In the genomic region with DNA sequence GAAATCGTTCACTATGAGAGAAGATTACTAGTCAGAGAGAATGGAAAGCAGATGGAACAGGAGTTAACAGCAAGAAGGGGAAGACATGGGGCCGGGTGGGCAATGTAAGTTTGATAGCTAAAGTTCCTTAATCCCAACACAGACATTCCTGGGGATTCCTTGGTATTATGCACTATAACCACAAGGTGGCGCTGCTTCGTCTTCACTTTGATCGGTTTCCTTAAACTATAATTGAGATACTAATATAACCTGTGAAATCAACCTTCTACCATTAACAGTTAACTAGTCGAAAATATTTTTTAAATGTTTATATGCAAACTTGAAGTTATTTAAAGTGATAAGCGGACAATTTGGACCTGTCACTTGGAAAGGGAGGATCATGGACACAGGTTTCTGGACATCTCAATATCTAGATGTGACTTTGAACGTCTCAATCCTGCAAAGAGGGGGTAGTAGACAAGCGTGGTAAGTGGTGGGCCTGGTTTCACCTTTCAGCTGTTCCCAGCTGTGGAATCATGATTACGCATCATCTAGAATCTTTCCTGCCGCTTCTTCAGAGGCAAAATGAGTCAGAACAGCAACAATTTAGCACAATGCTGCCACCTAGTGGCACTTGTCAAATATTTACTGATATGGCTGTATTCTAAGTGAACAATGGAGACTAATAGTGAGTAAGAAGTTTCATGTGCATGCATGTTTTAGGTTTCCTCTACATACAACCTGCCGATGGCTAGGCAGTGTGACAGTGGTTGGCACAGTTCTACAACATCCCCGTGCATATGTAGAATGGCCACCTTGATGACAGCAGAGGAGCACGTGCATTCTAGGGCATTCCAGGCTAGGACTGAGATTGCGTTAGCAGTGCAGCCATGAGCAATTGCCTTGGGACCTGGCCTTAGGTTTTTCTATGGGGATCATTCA, we compare ENCODE assay signal across 8 mouse cellular contexts. TPM values are rescaled to one million over a fixed set of nuclear protein-coding genes. Genes with fewer than 3 reads are reported as not detected.
A peak's percentile ranks its signal among the peaks of the same experiment; 100 is the strongest.
DNase-seq lines count a peak whose midpoint lies in the region; ATAC-seq and TF ChIP-seq lines count a peak whose summit lies in the region.

No protein-coding gene starts in this region.

- peak overlapping the region; percentile 57 for H3K4me2 ChIP-seq in embryonic facial prominence, embryonic 14.5 days (ENCODE audit: low read depth, low read length)
- peak overlapping the region; percentile 56 for H3K4me2 ChIP-seq in kidney, embryonic 14.5 days (replicated peaks; ENCODE audit: low read depth, low read length)
- peak overlapping the region; percentile 38 for H3K4me2 ChIP-seq in limb, embryonic 14.5 days (replicated peaks; ENCODE audit: low read depth, low read length, severe bottlenecking)
- H3K4me2 ChIP-seq in midbrain, embryonic 16.5 days (ENCODE audit: low read length) = peak overlapping the region; percentile 77

- 0 out of 2 replicates have a peak overlapping the region, but pooled peaks have one; percentile 23 for H3K9ac ChIP-seq in embryonic facial prominence, embryonic 14.5 days (ENCODE audit: low read depth, low read length)
- no peak overlapping the region for H3K9ac ChIP-seq in kidney, embryonic 14.5 days (ENCODE audit: low read depth, low read length)
- H3K9ac ChIP-seq in limb, embryonic 14.5 days (ENCODE audit: low read depth, low read length, severe bottlenecking) = no peak overlapping the region
- H3K9ac ChIP-seq in midbrain, embryonic 16.5 days (ENCODE audit: low read depth, low read length) = peak overlapping the region; percentile 60; the same call in 1 of the 2 replicates

- no peak overlapping the region for H3K4me3 ChIP-seq in bone marrow, adult 2 months (replicated peaks; ENCODE audit: control insufficient read depth, low read depth, low read length)
- H3K4me3 ChIP-seq in embryonic facial prominence, embryonic 14.5 days (ENCODE audit: low read depth, low read length) = peak overlapping the region; percentile 27
- H3K4me3 ChIP-seq in kidney, embryonic 14.5 days (ENCODE audit: low read length) = peak overlapping the region; percentile 23; the same call in 1 of the 2 replicates
- peak overlapping the region; percentile 20; the same call in 1 of the 2 replicates for H3K4me3 ChIP-seq in limb, embryonic 14.5 days (replicated peaks; ENCODE audit: low read length)
- H3K4me3 ChIP-seq in midbrain, embryonic 16.5 days (ENCODE audit: low read depth, low read length) = peak overlapping the region; percentile 41

- no peak for TF ChIP-seq POLR2A in bone marrow, adult 2 months (IDR thresholded peaks at IDR 0.05; ENCODE audit: borderline replicate concordance, control insufficient read depth, low read depth, low read length)
- TF ChIP-seq POLR2A in limb, embryonic 14.5 days (IDR thresholded peaks at IDR 0.05; ENCODE audit: borderline replicate concordance, extremely low read depth, insufficient read depth, insufficient read length) = no peak

- 15% methylated on average over 15 of the region's 15 CpGs for WGBS in bone marrow, adult 2 months
- WGBS in embryonic facial prominence, embryonic 14.5 days = 18% methylated on average over 15 of the region's 15 CpGs
- 20% methylated on average over 15 of the region's 15 CpGs for WGBS in kidney, embryonic 14.5 days
- 17% methylated on average over 15 of the region's 15 CpGs for WGBS in limb, embryonic 14.5 days
- WGBS in midbrain, embryonic 16.5 days = 16% methylated on average over 15 of the region's 15 CpGs

- TF ChIP-seq CTCF in bone marrow, adult 2 months (IDR thresholded peaks at IDR 0.05; ENCODE audit: control insufficient read depth, insufficient read depth, low read length) = peak; percentile 16; the same call in 1 of the 2 replicates

- no peak overlapping the region for H3K27ac ChIP-seq in bone marrow, adult 2 months (ENCODE audit: control insufficient read depth, insufficient read depth, low read depth, low read length, poor library complexity)
- no peak overlapping the region for H3K27ac ChIP-seq in embryonic facial prominence, embryonic 14.5 days (replicated peaks; ENCODE audit: low read depth, low read length)
- no peak overlapping the region for H3K27ac ChIP-seq in kidney, embryonic 14.5 days (ENCODE audit: low read depth, low read length)
- no peak overlapping the region for H3K27ac ChIP-seq in limb, embryonic 14.5 days (replicated peaks; ENCODE audit: low read depth, low read length)
- H3K27ac ChIP-seq in midbrain, embryonic 16.5 days (ENCODE audit: low read length) = no peak overlapping the region

- H3K36me3 ChIP-seq in embryonic facial prominence, embryonic 14.5 days (ENCODE audit: control insufficient read depth, insufficient read depth, low read length) = no peaks in the 10 kb centered on the region
- H3K36me3 ChIP-seq in kidney, embryonic 14.5 days (ENCODE audit: control insufficient read depth, insufficient read depth, low read length) = no peaks in the 10 kb centered on the region
- H3K36me3 ChIP-seq in limb, embryonic 14.5 days (ENCODE audit: control insufficient read depth, insufficient read depth, low read length) = no peaks in the 10 kb centered on the region
- H3K36me3 ChIP-seq in midbrain, embryonic 16.5 days (ENCODE audit: control insufficient read depth, insufficient read depth, low read length) = no peaks in the 10 kb centered on the region

- DNase-seq in A20 (ENCODE audit: low read depth, low spot score) = peak; percentile 85
- peak; percentile 94 for DNase-seq in embryonic facial prominence, embryonic 14.5 days (ENCODE audit: low spot score)
- peak; percentile 19 to 76 for DNase-seq in heart, adult 9 months (ENCODE audit: low spot score in 2 of 2)
- DNase-seq in limb, embryonic 14.5 days (ENCODE audit: low spot score) = peak; percentile 93
- DNase-seq in spleen, postnatal 10 days (ENCODE audit: low spot score in 2 of 2) = peak; percentile 47 to 73

- ATAC-seq in embryonic facial prominence, embryonic 14.5 days (ENCODE audit: low read depth) = peak; percentile 85
- peak; percentile 89 for ATAC-seq in kidney, embryonic 14.5 days (ENCODE audit: low FRiP score, low TSS enrichment)
- peak; percentile 83 for ATAC-seq in limb, embryonic 14.5 days (ENCODE audit: low FRiP score, low read depth)
- peak; percentile 92 for ATAC-seq in midbrain, embryonic 16.5 days

- no peaks in the 10 kb centered on the region for H3K9me3 ChIP-seq in embryonic facial prominence, embryonic 14.5 days (ENCODE audit: control insufficient read depth, low read length)
- no peaks in the 10 kb centered on the region for H3K9me3 ChIP-seq in kidney, embryonic 14.5 days (ENCODE audit: control insufficient read depth, low read length)
- no peaks in the 10 kb centered on the region for H3K9me3 ChIP-seq in limb, embryonic 14.5 days (ENCODE audit: control insufficient read depth, low read length)
- no peaks in the 10 kb centered on the region for H3K9me3 ChIP-seq in midbrain, embryonic 16.5 days (replicated peaks; ENCODE audit: control insufficient read depth, low read length, poor library complexity, severe bottlenecking)

- no peaks in the 10 kb centered on the region for H3K27me3 ChIP-seq in embryonic facial prominence, embryonic 14.5 days (replicated peaks; ENCODE audit: control insufficient read depth, insufficient read depth, low read length)
- no peaks in the 10 kb centered on the region for H3K27me3 ChIP-seq in kidney, embryonic 14.5 days (ENCODE audit: control insufficient read depth, insufficient read depth, low read length)
- H3K27me3 ChIP-seq in limb, embryonic 14.5 days (ENCODE audit: control insufficient read depth, insufficient read depth, low read length) = no peaks in the 10 kb centered on the region
- H3K27me3 ChIP-seq in midbrain, embryonic 16.5 days (ENCODE audit: control insufficient read depth, insufficient read depth, low read depth, low read length) = no peaks in the 10 kb centered on the region

- H3K4me1 ChIP-seq in bone marrow, adult 2 months (ENCODE audit: control insufficient read depth, insufficient read depth, low read length) = no peaks in the 10 kb centered on the region; the same call in 1 of the 2 replicates
- H3K4me1 ChIP-seq in embryonic facial prominence, embryonic 14.5 days (ENCODE audit: control insufficient read depth, insufficient read depth, low read length) = no peaks in the 10 kb centered on the region
- no peaks in the 10 kb centered on the region for H3K4me1 ChIP-seq in kidney, embryonic 14.5 days (ENCODE audit: control insufficient read depth, insufficient read depth, low read length)
- no peaks in the 10 kb centered on the region for H3K4me1 ChIP-seq in limb, embryonic 14.5 days (ENCODE audit: control insufficient read depth, insufficient read depth, low read length)
- H3K4me1 ChIP-seq in midbrain, embryonic 16.5 days (ENCODE audit: control insufficient read depth, insufficient read depth, low read length) = no peaks in the 10 kb centered on the region

RNA-seq across cellular contexts. Expression of gene Cstl1, which starts 2.0 kb away (rescaled TPM):
- not detected in 2 replicates for polyA plus RNA-seq in bone marrow, adult 2 months (2011; ENCODE audit: insufficient read depth, insufficient read length, low replicate concordance, missing spikeins)
- not detected in 2 replicates for polyA plus RNA-seq in embryonic facial prominence, embryonic 14.5 days (2014; fragmentation: Nextera tagmentation; extraction: Ambion mirVana)
- polyA plus RNA-seq in kidney, embryonic 14.5 days (2014; fragmentation: Nextera tagmentation; extraction: Ambion mirVana) = not detected in 2 replicates
- not detected in 2 replicates for polyA plus RNA-seq in limb, embryonic 14.5 days (2012; rRNA removed)
- polyA plus RNA-seq in limb, embryonic 14.5 days (2014; fragmentation: Nextera tagmentation; extraction: Ambion mirVana) = not detected in 2 replicates
- polyA plus RNA-seq in midbrain, embryonic 16.5 days (2015; fragmentation: Nextera tagmentation; extraction: Ambion mirVana) = not detected in 2 replicates

RNA-seq across cellular contexts. Expression of gene Cst11, which starts 19.1 kb away (rescaled TPM):
- polyA plus RNA-seq in bone marrow, adult 2 months (2011; ENCODE audit: insufficient read depth, insufficient read length, low replicate concordance, missing spikeins) = not detected in 2 replicates
- not detected in 2 replicates for polyA plus RNA-seq in embryonic facial prominence, embryonic 14.5 days (2014; fragmentation: Nextera tagmentation; extraction: Ambion mirVana)
- not detected in 2 replicates for polyA plus RNA-seq in kidney, embryonic 14.5 days (2014; fragmentation: Nextera tagmentation; extraction: Ambion mirVana)
- polyA plus RNA-seq in limb, embryonic 14.5 days (2012; rRNA removed) = not detected in 2 replicates
- not detected in 2 replicates for polyA plus RNA-seq in limb, embryonic 14.5 days (2014; fragmentation: Nextera tagmentation; extraction: Ambion mirVana)
- not detected in 2 replicates for polyA plus RNA-seq in midbrain, embryonic 16.5 days (2015; fragmentation: Nextera tagmentation; extraction: Ambion mirVana)

RNA-seq across cellular contexts. Expression of gene Napb, which starts 19.9 kb away (rescaled TPM):
- 0.61 and 0.70 TPM in 2 replicates for polyA plus RNA-seq in bone marrow, adult 2 months (2011; ENCODE audit: insufficient read depth, insufficient read length, low replicate concordance, missing spikeins)
- polyA plus RNA-seq in embryonic facial prominence, embryonic 14.5 days (2014; fragmentation: Nextera tagmentation; extraction: Ambion mirVana) = 5.9 and 6.5 TPM in 2 replicates
- polyA plus RNA-seq in kidney, embryonic 14.5 days (2014; fragmentation: Nextera tagmentation; extraction: Ambion mirVana) = 1.8 and 2.7 TPM in 2 replicates
- polyA plus RNA-seq in limb, embryonic 14.5 days (2012; rRNA removed) = 6.7 and 6.9 TPM in 2 replicates
- 4.1 and 4.4 TPM in 2 replicates for polyA plus RNA-seq in limb, embryonic 14.5 days (2014; fragmentation: Nextera tagmentation; extraction: Ambion mirVana)
- 92.0 and 114 TPM in 2 replicates for polyA plus RNA-seq in midbrain, embryonic 16.5 days (2015; fragmentation: Nextera tagmentation; extraction: Ambion mirVana)

RNA-seq across cellular contexts. Expression of gene 8030411F24Rik, which starts 29.7 kb away (rescaled TPM):
- polyA plus RNA-seq in bone marrow, adult 2 months (2011; ENCODE audit: insufficient read depth, insufficient read length, low replicate concordance, missing spikeins) = not detected in 2 replicates
- not detected in 2 replicates for polyA plus RNA-seq in embryonic facial prominence, embryonic 14.5 days (2014; fragmentation: Nextera tagmentation; extraction: Ambion mirVana)
- not detected in 2 replicates for polyA plus RNA-seq in kidney, embryonic 14.5 days (2014; fragmentation: Nextera tagmentation; extraction: Ambion mirVana)
- polyA plus RNA-seq in limb, embryonic 14.5 days (2012; rRNA removed) = not detected in 2 replicates
- polyA plus RNA-seq in limb, embryonic 14.5 days (2014; fragmentation: Nextera tagmentation; extraction: Ambion mirVana) = not detected in 2 replicates
- polyA plus RNA-seq in midbrain, embryonic 16.5 days (2015; fragmentation: Nextera tagmentation; extraction: Ambion mirVana) = not detected in 2 replicates

RNA-seq across cellular contexts. Expression of gene Cst12, which starts 37.0 kb away (rescaled TPM):
- polyA plus RNA-seq in bone marrow, adult 2 months (2011; ENCODE audit: insufficient read depth, insufficient read length, low replicate concordance, missing spikeins) = not detected in 2 replicates
- not detected in 2 replicates for polyA plus RNA-seq in embryonic facial prominence, embryonic 14.5 days (2014; fragmentation: Nextera tagmentation; extraction: Ambion mirVana)
- not detected in 2 replicates for polyA plus RNA-seq in kidney, embryonic 14.5 days (2014; fragmentation: Nextera tagmentation; extraction: Ambion mirVana)
- not detected in 2 replicates for polyA plus RNA-seq in limb, embryonic 14.5 days (2012; rRNA removed)
- polyA plus RNA-seq in limb, embryonic 14.5 days (2014; fragmentation: Nextera tagmentation; extraction: Ambion mirVana) = not detected in 2 replicates
- not detected in 2 replicates for polyA plus RNA-seq in midbrain, embryonic 16.5 days (2015; fragmentation: Nextera tagmentation; extraction: Ambion mirVana)

Comparison
In these comparisons a context has a peak if more than half of its experiments do, and no peak if none do; other contexts are left out.
1. H3K9ac ChIP-seq: peak in embryonic facial prominence, embryonic 14.5 days (single experiment) and midbrain, embryonic 16.5 days (single experiment); none in kidney, embryonic 14.5 days (single experiment) and limb, embryonic 14.5 days (single experiment).
2. RNA of gene Napb, which starts 19.9 kb away (polyA plus RNA-seq): 92.0 to 114 TPM in midbrain, embryonic 16.5 days; 4.1 to 6.9 TPM in limb, embryonic 14.5 days, 5.9 to 6.5 TPM in embryonic facial prominence, embryonic 14.5 days, 1.8 to 2.7 TPM in kidney, embryonic 14.5 days and 0.61 to 0.70 TPM in bone marrow, adult 2 months; every median in the first group is over 10 times any median in the second.
3. Peak in every context shown above with its lines, with median percentiles within 50 percentile points of each other: DNase-seq, ATAC-seq and H3K4me2 ChIP-seq.